Mouse (Mus musculus) lung, postnatal 0 days (tissue): ENCODE measurements around the gene Crtc3. TPM values are rescaled to one million over a fixed set of nuclear protein-coding genes. Genes with fewer than 3 reads are reported as not detected.

Source experiments
- ATAC-seq: fragments of 200-750 bp; cut with Nextera tagmentation; 2 replicates; pipeline ENCODE4 v1.8.0; 2017; ENCODE audit warnings: moderate library complexity
- DNase-seq: peaks from one replicate; pipeline ENCODE4 v3.0.0-alpha.2; 2016; ENCODE audit warnings: low spot score
- H3K27ac ChIP-seq: fragments of 300-500 bp; sonication (generic); 2 replicates; pipeline ENCODE4 v1.5.1; 2014; ENCODE audit warnings: antibody characterized with exemption, mild to moderate bottlenecking, low read length, mixed read lengths
- H3K27me3 ChIP-seq: fragments of 300-500 bp; sonication (generic); replicated peaks from 2 replicates; pipeline ENCODE4 v1.6.1; 2014; ENCODE audit warnings: low read length, mixed read lengths; ENCODE audit not compliant: insufficient read depth
- H3K36me3 ChIP-seq: fragments of 300-500 bp; sonication (generic); 2 replicates; pipeline ENCODE4 v1.6.1; 2014; ENCODE audit warnings: low read length, mixed read lengths; ENCODE audit not compliant: insufficient read depth
- H3K4me1 ChIP-seq: fragments of 300-500 bp; sonication (generic); 2 replicates; pipeline ENCODE4 v1.6.1; 2014; ENCODE audit warnings: antibody characterized with exemption, low read depth, low read length, mixed read lengths; ENCODE audit not compliant: insufficient read depth
- H3K4me2 ChIP-seq: fragments of 300-500 bp; sonication (generic); replicated peaks from 2 replicates; pipeline ENCODE4 v1.6.1; 2014; ENCODE audit warnings: low read depth, mild to moderate bottlenecking, low read length, moderate library complexity, mixed read lengths
- H3K4me3 ChIP-seq: fragments of 300-500 bp; sonication (generic); 2 replicates; pipeline ENCODE4 v1.5.1; 2014; ENCODE audit warnings: low read depth, low read length
- H3K9ac ChIP-seq: fragments of 300-500 bp; sonication (generic); replicated peaks from 2 replicates; pipeline ENCODE4 v1.6.1; 2014; ENCODE audit warnings: low read depth, mild to moderate bottlenecking
- H3K9me3 ChIP-seq: fragments of 300-500 bp; sonication (generic); 2 replicates; pipeline ENCODE4 v1.6.1; 2016; ENCODE audit warnings: low read length, mixed read lengths
- CTCF ChIP-seq: IDR thresholded peaks from 2 replicates; pipeline ENCODE4 v1.5.1; 2016; ENCODE audit warnings: antibody characterized with exemption, mild to moderate bottlenecking
- EP300 ChIP-seq: IDR thresholded peaks from 2 replicates; pipeline ENCODE4 v1.6.1; 2016; ENCODE audit warnings: antibody characterized with exemption, mild to moderate bottlenecking, control low read depth
- WGBS: fragments of 180-500 bp; shearing (Covaris S2); extraction: QIAGEN DNeasy Blood & Tissue Kit; methylation state at CpG from one replicate; pipeline ENCODE4 v1.1.7; 2014; 5-methylcytosine and 5-hydroxymethylcytosine counted together
- polyA plus RNA-seq: library from polyadenylated mRNA; unstranded; fragments of >200 nt; fragmentation: Nextera tagmentation; extraction: Ambion mirVana; gene quantifications from 2 replicates; pipeline ENCODE4 v1.2.1, GENCODE M21; 2015

Crtc3 gene
- polyA plus RNA-seq, 1 experiment from 2014 or later, result 20.1 TPM

GRCm38 (mm10) chr7:80555146-80555545, 133.5 kb downstream of the Crtc3 start:
- Histone ChIP-seq H3K4me1 (no peaks in the 10 kb centered on the region; the same call in 1 of the 2 replicates), H3K9ac (no peak overlapping the region), H3K27me3 (no peaks in the 10 kb centered on the region), H3K4me3 (no peak overlapping the region), H3K36me3 (no peaks in the 10 kb centered on the region), H3K4me2 (peak overlapping the region; percentile 11; the same call in 1 of the 2 replicates), H3K9me3 (no peaks in the 10 kb centered on the region), H3K27ac (peak overlapping the region; percentile 82; the same call in 1 of the 2 replicates)
- DNase-seq, result no peak
- 69% methylated on average over 3 of the region's 3 CpGs for WGBS
- TF ChIP-seq CTCF, result peak; percentile 48
- no peak for TF ChIP-seq EP300
- no peak for ATAC-seq

GRCm38 (mm10) chr7:80554180-80555021, 134.3 kb downstream of the Crtc3 start:
- Histone ChIP-seq H3K4me2 (peak overlapping the region; percentile 11; the same call in 1 of the 2 replicates), H3K36me3 (no peaks in the 10 kb centered on the region), H3K27me3 (no peaks in the 10 kb centered on the region), H3K4me1 (no peaks in the 10 kb centered on the region; the same call in 1 of the 2 replicates), H3K4me3 (no peak overlapping the region), H3K9ac (no peak overlapping the region), H3K27ac (peak overlapping the region; percentile 82), H3K9me3 (no peaks in the 10 kb centered on the region)
- TF ChIP-seq CTCF (no peak), EP300 (no peak)
- DNase-seq (peak; percentile 66), ATAC-seq (peak; percentile 81)
- WGBS, result 36% methylated on average over 22 of the region's 22 CpGs

- DNase-seq, result no peak
- H3K36me3 ChIP-seq, result no peaks in the 10 kb centered on the region
- ATAC-seq, result no peak
- no peak overlapping the region for H3K9ac ChIP-seq
- WGBS, result 77% methylated on average over 7 of the region's 7 CpGs
- H3K27me3 ChIP-seq, result no peaks in the 10 kb centered on the region
- H3K4me3 ChIP-seq, result no peak overlapping the region
- no peak overlapping the region for H3K27ac ChIP-seq
- H3K4me2 ChIP-seq, result no peak overlapping the region
- H3K9me3 ChIP-seq, result no peaks in the 10 kb centered on the region
- H3K4me1 ChIP-seq, result no peaks in the 10 kb centered on the region
- TF ChIP-seq CTCF, result no peak
Measured at GRCm38 (mm10) chr7:80548513-80549260, 140.0 kb downstream of the Crtc3 start.

GRCm38 (mm10) chr7:80542139-80542831, 146.4 kb downstream of the Crtc3 start:
- Histone ChIP-seq H3K36me3 (no peaks in the 10 kb centered on the region), H3K27me3 (no peaks in the 10 kb centered on the region), H3K4me3 (no peak overlapping the region), H3K4me1 (no peaks in the 10 kb centered on the region), H3K9ac (no peak overlapping the region), H3K27ac (no peak overlapping the region), H3K9me3 (no peaks in the 10 kb centered on the region), H3K4me2 (no peak overlapping the region)
- 71% methylated on average over 7 of the region's 7 CpGs for WGBS
- TF ChIP-seq CTCF (no peak), EP300 (no peak)
- no peak for ATAC-seq
- DNase-seq, result no peak

- no peaks in the 10 kb centered on the region for H3K4me1 ChIP-seq
- no peaks in the 10 kb centered on the region for H3K27me3 ChIP-seq
- no peak overlapping the region for H3K9ac ChIP-seq
- TF ChIP-seq EP300 (no peak), CTCF (no peak)
- no peaks in the 10 kb centered on the region for H3K9me3 ChIP-seq
- WGBS, result 53% methylated on average over 5 of the region's 5 CpGs
- ATAC-seq (no peak), DNase-seq (no peak)
- H3K4me2 ChIP-seq, result no peak overlapping the region
- H3K27ac ChIP-seq, result no peak overlapping the region
- H3K4me3 ChIP-seq, result no peak overlapping the region
- no peaks in the 10 kb centered on the region for H3K36me3 ChIP-seq
Measured at GRCm38 (mm10) chr7:80539581-80539980, 149.1 kb downstream of the Crtc3 start.

Other genes starting within 250 kb of the Crtc3 start
- 2.4 and 2.5 TPM in 2 replicates for gene Blm, start 153.8 kb downstream of the Crtc3 start, polyA plus RNA-seq
- 153 and 183 TPM in 2 replicates for gene Iqgap1, start 137.1 kb upstream of the Crtc3 start, polyA plus RNA-seq
- gene Zscan2, start 172.0 kb upstream of the Crtc3 start, polyA plus RNA-seq, result 1.1 and 1.5 TPM in 2 replicates
- gene Wdr73, start 212.4 kb upstream of the Crtc3 start, polyA plus RNA-seq, result 17.5 and 20.7 TPM in 2 replicates
- gene Nmb, start 216.2 kb upstream of the Crtc3 start, polyA plus RNA-seq, result 6.3 and 8.3 TPM in 2 replicates